Mouse (Mus musculus) embryonic facial prominence, embryonic 15.5 days (tissue): ENCODE measurements around the gene Snx9. TPM values are rescaled to one million over a fixed set of nuclear protein-coding genes. Genes with fewer than 3 reads are reported as not detected.

Experiments
- ATAC-seq: fragments of 200-750 bp; cut with Nextera tagmentation; 2 replicates; pipeline ENCODE4 v1.8.0; 2017; ENCODE audit warnings: low read depth, moderate TSS enrichment; ENCODE audit not compliant: insufficient number of reproducible peaks, low FRiP score, low TSS enrichment
- H3K27ac ChIP-seq: fragments of 300-500 bp; sonication (generic); replicated peaks from 2 replicates; pipeline ENCODE4 v1.5.1; 2015; ENCODE audit warnings: mild to moderate bottlenecking, inconsistent platforms
- H3K27me3 ChIP-seq: fragments of 300-500 bp; sonication (generic); 2 replicates; pipeline ENCODE4 v1.6.1; 2015; ENCODE audit warnings: inconsistent platforms
- H3K36me3 ChIP-seq: fragments of 300-500 bp; sonication (generic); 2 replicates; pipeline ENCODE4 v1.6.1; 2015; ENCODE audit warnings: mild to moderate bottlenecking, inconsistent platforms
- H3K4me1 ChIP-seq: fragments of 300-500 bp; sonication (generic); 2 replicates; pipeline ENCODE4 v1.6.1; 2015; ENCODE audit warnings: inconsistent platforms
- H3K4me2 ChIP-seq: fragments of 300-500 bp; sonication (generic); replicated peaks from 2 replicates; pipeline ENCODE4 v1.6.1; 2015; ENCODE audit warnings: mild to moderate bottlenecking, inconsistent platforms
- H3K4me3 ChIP-seq: fragments of 300-500 bp; sonication (generic); replicated peaks from 2 replicates; pipeline ENCODE4 v1.5.1; 2015; ENCODE audit warnings: mild to moderate bottlenecking, inconsistent platforms
- H3K9ac ChIP-seq: fragments of 300-500 bp; sonication (generic); 2 replicates; pipeline ENCODE4 v1.6.1; 2015; ENCODE audit warnings: inconsistent platforms
- H3K9me3 ChIP-seq: fragments of 300-500 bp; sonication (generic); replicated peaks from 2 replicates; pipeline ENCODE4 v1.6.1; 2016; ENCODE audit warnings: inconsistent platforms
- WGBS: fragments of 180-500 bp; shearing (Covaris S2); methylation state at CpG from one replicate; pipeline ENCODE4 v1.1.7; 2015; 5-methylcytosine and 5-hydroxymethylcytosine counted together
- polyA plus RNA-seq: library from polyadenylated mRNA; unstranded; fragments of >200 nt; fragmentation: Nextera tagmentation; extraction: Ambion mirVana; gene quantifications from 2 replicates; pipeline ENCODE4 v1.2.1, GENCODE M21; 2015

The Snx9 gene
- polyA plus RNA-seq, 1 experiment from 2014 or later = 33.3 TPM

DNA sequence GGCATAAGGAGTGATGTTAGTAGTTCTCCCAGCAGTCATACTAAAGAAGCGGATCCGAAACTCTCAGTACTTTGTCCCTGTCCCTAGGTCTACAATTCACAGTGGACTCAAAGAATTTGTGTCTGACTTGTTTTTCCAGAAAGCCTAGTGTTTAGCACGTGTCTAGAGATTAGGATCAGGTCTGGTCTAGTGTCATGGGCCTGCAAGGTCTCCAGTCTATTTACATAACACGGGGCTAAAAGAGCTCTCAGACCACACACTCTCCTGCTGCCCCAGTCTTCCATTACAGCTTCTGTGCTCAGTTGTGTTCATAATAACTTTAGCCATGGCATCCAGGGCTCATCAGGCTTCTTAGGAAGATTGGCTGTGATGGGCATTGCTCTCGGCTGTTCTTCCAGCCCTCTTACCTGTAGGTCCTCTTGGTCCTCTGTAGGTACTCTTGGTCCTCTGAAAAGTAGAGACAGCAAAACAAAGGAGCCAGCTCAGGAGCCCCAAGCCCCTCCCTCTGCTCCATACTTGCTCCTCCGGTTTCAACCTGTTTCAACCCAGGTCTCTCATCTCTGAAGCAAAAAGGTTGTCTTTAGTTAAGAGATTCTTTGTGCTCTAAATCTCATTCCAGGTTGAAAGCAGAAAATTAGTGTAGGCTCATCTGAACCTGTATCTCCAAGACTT, 62.6 kb downstream of the Snx9 start:
- H3K4me1 ChIP-seq = 0 out of 2 replicates have a peak, but pooled peaks cover 7% of the 10 kb centered on the region
- H3K27ac ChIP-seq = no peak overlapping the region
- peaks cover 58% of the 10 kb centered on the region for H3K36me3 ChIP-seq
- WGBS = 63% methylated on average over 6 of the region's 6 CpGs
- H3K27me3 ChIP-seq = no peaks in the 10 kb centered on the region
- H3K9me3 ChIP-seq = no peaks in the 10 kb centered on the region
- H3K9ac ChIP-seq = no peak overlapping the region
- no peak overlapping the region for H3K4me2 ChIP-seq
- no peak overlapping the region for H3K4me3 ChIP-seq
- ATAC-seq = no peak

DNA sequence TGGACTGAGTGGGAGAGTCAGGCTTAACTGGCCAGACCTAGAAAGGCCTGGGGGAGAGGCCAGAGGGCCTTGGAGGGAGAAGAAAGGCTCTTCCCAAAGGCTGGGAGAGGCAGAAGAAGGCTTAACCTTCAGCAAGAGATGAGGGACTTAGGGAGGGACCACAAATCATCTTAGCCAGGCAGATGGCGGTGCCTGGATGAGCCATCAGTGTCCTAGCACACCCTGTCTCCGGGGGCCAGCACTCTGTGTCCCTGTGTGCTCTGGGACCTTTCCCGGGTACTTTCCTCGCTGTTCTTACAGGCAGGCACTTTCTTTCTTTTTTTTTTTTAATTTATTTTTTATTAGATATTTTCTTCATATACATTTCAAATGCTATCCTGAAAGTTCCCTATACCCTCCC, 68.6 kb downstream of the Snx9 start:
- Histone ChIP-seq H3K27me3 (no peaks in the 10 kb centered on the region), H3K36me3 (peaks cover 40% of the 10 kb centered on the region), H3K9me3 (no peaks in the 10 kb centered on the region), H3K27ac (no peak overlapping the region), H3K9ac (no peak overlapping the region), H3K4me2 (no peak overlapping the region), H3K4me3 (no peak overlapping the region), H3K4me1 (peaks cover 7% of the 10 kb centered on the region; the same call in 1 of the 2 replicates)
- no peak for ATAC-seq
- 92% methylated on average over 4 of the region's 4 CpGs for WGBS

DNA sequence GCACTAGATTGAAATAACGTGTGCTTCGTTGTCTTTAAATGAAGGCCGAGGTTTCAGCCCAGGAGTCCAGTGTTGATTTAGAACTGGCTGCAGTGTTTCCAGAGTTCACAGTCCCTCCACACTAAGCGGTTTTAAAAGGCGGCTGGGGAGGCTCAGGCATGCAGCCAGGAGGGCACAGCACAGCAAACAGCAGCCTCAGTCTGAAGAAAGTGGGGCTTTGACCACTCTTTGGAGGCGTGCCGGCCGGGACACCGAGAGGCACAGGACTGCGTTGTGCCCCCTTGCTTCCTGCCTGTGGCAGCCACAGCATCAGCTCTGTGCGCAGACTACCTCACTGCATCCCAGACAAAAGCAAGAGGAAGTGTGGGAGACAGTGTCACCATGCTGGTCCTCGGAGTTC, 70.5 kb downstream of the Snx9 start:
- peaks cover 28% of the 10 kb centered on the region; the same call in 1 of the 2 replicates for H3K36me3 ChIP-seq
- no peaks in the 10 kb centered on the region for H3K27me3 ChIP-seq
- no peaks in the 10 kb centered on the region for H3K9me3 ChIP-seq
- ATAC-seq = no peak
- H3K4me3 ChIP-seq = no peak overlapping the region
- H3K4me2 ChIP-seq = no peak overlapping the region
- H3K9ac ChIP-seq = no peak overlapping the region
- no peak overlapping the region; the same call in 1 of the 2 replicates for H3K27ac ChIP-seq
- peaks cover 7% of the 10 kb centered on the region; the same call in 1 of the 2 replicates for H3K4me1 ChIP-seq
- WGBS = 67% methylated on average over 12 of the region's 12 CpGs

DNA sequence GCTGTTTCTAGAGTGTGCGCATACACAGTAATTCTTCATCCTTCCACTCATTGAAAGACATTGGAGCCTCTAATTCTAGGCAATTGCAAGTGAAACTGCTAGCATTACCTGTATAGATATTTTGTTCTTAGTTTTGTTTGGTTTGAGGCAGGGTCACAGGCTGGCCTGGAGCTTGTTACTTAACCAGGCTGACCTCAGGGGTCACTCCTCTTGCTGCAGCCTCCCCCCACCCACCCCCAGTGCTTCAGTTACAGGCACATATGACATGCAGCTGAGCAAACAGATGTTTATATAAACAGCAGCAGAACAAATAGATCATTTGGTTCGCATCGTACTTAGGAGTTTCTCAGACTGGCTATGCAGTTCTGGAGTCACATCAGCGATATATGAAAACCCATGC, 71.7 kb downstream of the Snx9 start:
- Histone ChIP-seq H3K27ac (no peak overlapping the region), H3K4me3 (no peak overlapping the region), H3K4me2 (no peak overlapping the region), H3K9ac (no peak overlapping the region), H3K27me3 (no peaks in the 10 kb centered on the region), H3K9me3 (no peaks in the 10 kb centered on the region), H3K4me1 (peaks cover 7% of the 10 kb centered on the region; the same call in 1 of the 2 replicates), H3K36me3 (peaks cover 21% of the 10 kb centered on the region; the same call in 1 of the 2 replicates)
- WGBS = 65% methylated on average over 4 of the region's 4 CpGs
- ATAC-seq = no peak

- ATAC-seq = no peak
- Histone ChIP-seq H3K4me2 (no peak overlapping the region), H3K9me3 (no peaks in the 10 kb centered on the region), H3K4me1 (peaks cover 7% of the 10 kb centered on the region; the same call in 1 of the 2 replicates), H3K27ac (peak overlapping the region; percentile 17; the same call in 1 of the 2 replicates), H3K9ac (no peak overlapping the region), H3K27me3 (no peaks in the 10 kb centered on the region), H3K4me3 (no peak overlapping the region), H3K36me3 (peaks cover 27% of the 10 kb centered on the region)
- 75% methylated on average over 5 of the region's 5 CpGs for WGBS
These were observed 73.1 kb downstream of the Snx9 start for GRCm38 (mm10) chr17:5914217-5914616.

DNA sequence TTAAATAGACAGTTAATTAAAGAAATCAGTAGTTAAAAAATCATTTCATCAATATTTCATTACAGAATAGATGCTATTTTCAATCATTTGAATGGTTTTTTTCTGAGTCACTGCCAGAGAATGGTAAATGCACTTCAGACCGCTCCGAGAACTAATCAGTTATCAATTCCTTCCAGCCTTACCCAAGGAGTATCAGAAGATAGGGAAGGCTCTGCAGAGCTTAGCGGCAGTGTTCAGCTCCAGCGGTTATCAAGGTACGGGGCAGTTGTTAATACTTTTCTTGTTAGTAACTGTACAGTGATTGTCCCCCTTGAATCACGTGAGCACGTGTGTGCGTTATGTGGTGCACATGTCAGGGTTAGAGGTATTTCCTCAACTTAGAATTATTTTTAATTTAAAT, 80.8 kb downstream of the Snx9 start:
- peaks cover 68% of the 10 kb centered on the region for H3K36me3 ChIP-seq
- H3K9ac ChIP-seq = no peak overlapping the region
- H3K4me1 ChIP-seq = no peaks in the 10 kb centered on the region
- H3K4me2 ChIP-seq = no peak overlapping the region
- H3K9me3 ChIP-seq = no peaks in the 10 kb centered on the region
- ATAC-seq = no peak
- WGBS = 96% methylated on average over 8 of the region's 8 CpGs
- no peak overlapping the region for H3K4me3 ChIP-seq
- no peaks in the 10 kb centered on the region for H3K27me3 ChIP-seq
- no peak overlapping the region for H3K27ac ChIP-seq

DNA sequence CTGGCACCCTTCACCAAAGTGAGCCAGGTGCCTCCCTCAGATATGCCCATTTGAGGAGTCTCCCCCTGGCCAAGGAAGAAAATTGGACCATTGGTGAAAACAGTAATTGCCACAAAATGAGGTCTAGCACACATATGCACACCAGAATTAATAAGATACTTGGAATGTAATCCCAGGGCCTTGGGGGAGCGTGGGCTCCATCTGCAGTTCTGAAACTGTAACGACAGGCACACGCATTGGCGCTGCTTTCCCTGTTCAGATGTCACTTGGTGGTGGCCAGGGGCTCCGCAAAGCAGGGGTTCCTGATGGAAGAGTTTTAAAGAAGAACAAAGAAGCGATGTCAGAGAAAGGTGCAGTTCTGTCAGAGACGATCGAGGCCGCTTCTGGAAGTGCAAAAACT, 82.2 kb downstream of the Snx9 start:
- Histone ChIP-seq H3K9ac (no peak overlapping the region), H3K36me3 (peaks cover 69% of the 10 kb centered on the region)

GRCm38 (mm10) chr17:5924238-5924637, 83.1 kb downstream of the Snx9 start:
- H3K27ac ChIP-seq = no peak overlapping the region
- no peaks in the 10 kb centered on the region for H3K9me3 ChIP-seq
- H3K27me3 ChIP-seq = no peaks in the 10 kb centered on the region
- no peak overlapping the region for H3K9ac ChIP-seq
- H3K36me3 ChIP-seq = peaks cover 68% of the 10 kb centered on the region
- 68% methylated on average over 8 of the region's 8 CpGs for WGBS
- H3K4me1 ChIP-seq = no peaks in the 10 kb centered on the region
- no peak overlapping the region for H3K4me3 ChIP-seq
- ATAC-seq = no peak
- H3K4me2 ChIP-seq = no peak overlapping the region

More for the DNA sequence above, 82.2 kb downstream of the Snx9 start:
- H3K4me2 ChIP-seq = no peak overlapping the region
- H3K4me1 ChIP-seq = no peaks in the 10 kb centered on the region
- H3K4me3 ChIP-seq = no peak overlapping the region
- H3K27me3 ChIP-seq = no peaks in the 10 kb centered on the region
- ATAC-seq = no peak
- WGBS = 63% methylated on average over 9 of the region's 9 CpGs
- no peak overlapping the region for H3K27ac ChIP-seq
- H3K9me3 ChIP-seq = no peaks in the 10 kb centered on the region

DNA sequence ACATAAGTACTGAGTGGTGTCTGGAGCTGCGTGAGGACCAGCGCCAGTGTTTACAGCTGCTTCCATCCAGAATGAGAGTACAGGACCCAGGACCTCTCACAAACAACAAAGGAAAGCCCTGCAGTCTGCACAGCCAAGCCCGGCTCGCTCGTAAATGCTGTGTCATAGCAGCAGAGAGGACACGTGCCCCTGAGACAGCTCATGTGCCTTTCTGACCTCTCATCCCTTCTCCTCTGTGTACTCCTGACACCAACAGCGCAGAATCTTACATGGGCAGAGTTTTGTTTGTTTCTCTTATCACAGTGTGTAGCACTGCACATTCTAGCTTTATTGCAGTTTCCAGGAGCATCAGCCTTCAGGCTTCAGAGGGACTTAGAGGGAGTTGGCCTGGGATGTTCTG, 85.6 kb downstream of the Snx9 start:
- H3K27me3 ChIP-seq = no peaks in the 10 kb centered on the region
- 88% methylated on average over 7 of the region's 7 CpGs for WGBS
- no peak overlapping the region for H3K9ac ChIP-seq
- H3K27ac ChIP-seq = no peak overlapping the region
- H3K4me3 ChIP-seq = no peak overlapping the region
- ATAC-seq = no peak
- H3K9me3 ChIP-seq = no peaks in the 10 kb centered on the region
- H3K4me2 ChIP-seq = no peak overlapping the region
- peaks cover 59% of the 10 kb centered on the region for H3K36me3 ChIP-seq
- no peaks in the 10 kb centered on the region for H3K4me1 ChIP-seq

GRCm38 (mm10) chr17:5929031-5929430, 87.9 kb downstream of the Snx9 start:
- no peak overlapping the region for H3K9ac ChIP-seq
- no peak overlapping the region for H3K27ac ChIP-seq
- no peaks in the 10 kb centered on the region for H3K4me1 ChIP-seq
- H3K9me3 ChIP-seq = no peaks in the 10 kb centered on the region
- 74% methylated on average over 6 of the region's 6 CpGs for WGBS
- H3K36me3 ChIP-seq = peaks cover 52% of the 10 kb centered on the region
- H3K4me2 ChIP-seq = no peak overlapping the region
- no peak for ATAC-seq
- no peak overlapping the region for H3K4me3 ChIP-seq
- no peaks in the 10 kb centered on the region for H3K27me3 ChIP-seq

DNA sequence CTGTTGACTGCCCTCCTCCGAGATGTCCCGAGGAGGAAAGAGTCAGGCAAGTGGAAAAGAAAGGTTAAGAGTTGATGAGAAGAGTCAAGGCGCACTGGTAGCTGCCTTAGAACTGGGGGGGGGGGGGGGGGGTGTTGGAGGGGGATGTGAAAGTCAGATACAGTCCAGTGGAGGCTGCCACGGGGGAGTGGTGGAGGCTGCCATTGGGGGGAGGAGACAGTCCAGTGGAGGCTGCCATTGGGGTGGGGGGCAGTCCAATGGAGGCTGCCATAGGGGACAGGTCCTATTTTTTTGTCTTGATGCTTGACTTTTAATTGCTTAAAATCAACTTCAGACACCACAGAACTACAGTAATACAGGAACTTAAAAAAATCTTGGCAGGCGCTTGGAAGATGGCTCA, 91.0 kb downstream of the Snx9 start:
- WGBS = 76% methylated on average over 5 of the region's 5 CpGs
- Histone ChIP-seq H3K36me3 (peaks cover 31% of the 10 kb centered on the region), H3K9ac (no peak overlapping the region), H3K27ac (no peak overlapping the region), H3K4me2 (no peak overlapping the region), H3K4me3 (no peak overlapping the region), H3K9me3 (no peaks in the 10 kb centered on the region), H3K4me1 (peaks cover 12% of the 10 kb centered on the region), H3K27me3 (no peaks in the 10 kb centered on the region)
- ATAC-seq = no peak
